Mouse (Mus musculus) kidney, postnatal 0 days (tissue): ENCODE measurements around the gene Strn4. TPM values are rescaled to one million over a fixed set of nuclear protein-coding genes. Genes with fewer than 3 reads are reported as not detected.
A peak's percentile ranks its signal among the peaks of the same experiment; 100 is the strongest.

ENCODE experiments used
- ATAC-seq: fragments of 200-750 bp; cut with Nextera tagmentation; replicated peaks from 2 replicates; pipeline ENCODE4 v1.8.0; 2017; ENCODE audit warnings: low read depth, moderate number of reproducible peaks, moderate TSS enrichment, moderate library complexity; ENCODE audit not compliant: low FRiP score
- DNase-seq: peaks from one replicate; pipeline ENCODE4 v3.0.0-alpha.2; 2016; ENCODE audit warnings: low spot score
- H3K27ac ChIP-seq: fragments of 300-500 bp; sonication (generic); 2 replicates; pipeline ENCODE4 v1.5.1; 2014; ENCODE audit warnings: mild to moderate bottlenecking
- H3K27me3 ChIP-seq: fragments of 300-500 bp; sonication (generic); 2 replicates; pipeline ENCODE4 v1.6.1; 2014; ENCODE audit warnings: low read length, mixed read lengths; ENCODE audit not compliant: insufficient read depth
- H3K36me3 ChIP-seq: fragments of 300-500 bp; sonication (generic); 2 replicates; pipeline ENCODE4 v1.6.1; 2014; ENCODE audit warnings: low read length, mixed read lengths; ENCODE audit not compliant: insufficient read depth
- H3K4me1 ChIP-seq: fragments of 300-500 bp; sonication (generic); replicated peaks from 2 replicates; pipeline ENCODE4 v1.6.1; 2014; ENCODE audit warnings: antibody characterized with exemption, low read length, mixed read lengths; ENCODE audit not compliant: insufficient read depth
- H3K4me2 ChIP-seq: fragments of 300-500 bp; sonication (generic); 2 replicates; pipeline ENCODE4 v1.6.1; 2014; ENCODE audit warnings: mild to moderate bottlenecking, low read length, moderate library complexity, mixed read lengths
- H3K4me3 ChIP-seq: fragments of 300-500 bp; sonication (generic); replicated peaks from 2 replicates; pipeline ENCODE4 v1.5.1; 2014; ENCODE audit warnings: low read depth, low read length
- H3K9ac ChIP-seq: fragments of 300-500 bp; sonication (generic); 2 replicates; pipeline ENCODE4 v1.6.1; 2014; ENCODE audit warnings: low read depth, low read length
- H3K9me3 ChIP-seq: fragments of 300-500 bp; sonication (generic); replicated peaks from 2 replicates; pipeline ENCODE4 v1.6.1; 2016; ENCODE audit warnings: low read length, inconsistent platforms, mixed read lengths
- CTCF ChIP-seq: IDR thresholded peaks from 2 replicates; pipeline ENCODE4 v1.5.1; 2016; ENCODE audit warnings: antibody characterized with exemption, low read depth, mild to moderate bottlenecking, moderate library complexity
- WGBS: fragments of 180-500 bp; shearing (Covaris S2); extraction: QIAGEN DNeasy Blood & Tissue Kit; methylation state at CpG from one replicate; pipeline ENCODE4 v1.1.7; 2014; 5-methylcytosine and 5-hydroxymethylcytosine counted together
- polyA plus RNA-seq: library from polyadenylated mRNA; unstranded; fragments of >200 nt; fragmentation: Nextera tagmentation; extraction: Ambion mirVana; gene quantifications from 2 replicates; pipeline ENCODE4 v1.2.1, GENCODE M21; 2015

The Strn4 gene
- polyA plus RNA-seq, 1 experiment from 2014 or later: 65.4 TPM

DNA sequence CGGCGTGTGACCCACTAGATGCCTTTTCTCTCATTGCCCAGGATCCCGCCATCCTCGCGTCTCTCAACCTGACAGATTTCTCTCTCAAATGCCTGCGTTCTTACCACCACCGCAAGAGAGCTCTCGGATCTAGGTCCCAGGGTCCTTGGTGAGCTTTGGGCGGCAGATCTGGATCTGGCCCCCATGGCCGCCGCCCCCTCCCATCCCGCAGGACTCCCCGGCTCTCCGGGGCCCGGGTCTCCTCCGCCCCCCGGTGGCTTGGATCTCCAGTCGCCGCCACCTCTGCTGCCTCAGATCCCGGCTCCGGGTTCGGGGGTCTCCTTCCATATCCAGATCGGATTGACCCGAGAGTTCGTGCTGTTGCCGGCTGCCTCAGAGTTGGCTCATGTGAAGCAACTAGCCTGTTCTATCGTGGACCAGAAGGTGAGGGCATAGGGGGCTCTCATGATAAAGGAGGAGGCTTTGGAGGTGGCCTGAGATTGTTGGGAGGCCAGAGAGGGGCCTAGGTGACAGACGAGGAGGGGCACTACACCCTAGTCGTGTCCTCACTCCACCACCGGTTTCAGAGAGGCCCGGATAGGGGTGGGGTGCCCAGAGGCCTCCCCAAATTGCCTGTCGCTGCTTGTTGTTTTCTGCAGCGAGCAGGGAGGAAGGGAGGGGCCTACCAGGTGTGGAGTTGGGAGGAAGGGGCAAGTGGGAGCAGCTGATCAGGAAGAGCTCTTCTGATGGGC lies 27.9 kb downstream of the Strn4 start:
- peak overlapping the region; percentile 75 for H3K9ac ChIP-seq
- no peak for TF ChIP-seq CTCF
- ATAC-seq (no peak), DNase-seq (no peak)
- H3K9me3 ChIP-seq: no peaks in the 10 kb centered on the region
- WGBS: 1% methylated on average over 33 of the region's 33 CpGs
- no peaks in the 10 kb centered on the region for H3K27me3 ChIP-seq
- H3K27ac ChIP-seq: peak overlapping the region; percentile 84
- H3K4me3 ChIP-seq: peak overlapping the region; percentile 63
- peaks cover 24% of the 10 kb centered on the region; the same call in 1 of the 2 replicates for H3K36me3 ChIP-seq
- H3K4me1 ChIP-seq: peaks cover 11% of the 10 kb centered on the region
- H3K4me2 ChIP-seq: peak overlapping the region; percentile 94

DNA sequence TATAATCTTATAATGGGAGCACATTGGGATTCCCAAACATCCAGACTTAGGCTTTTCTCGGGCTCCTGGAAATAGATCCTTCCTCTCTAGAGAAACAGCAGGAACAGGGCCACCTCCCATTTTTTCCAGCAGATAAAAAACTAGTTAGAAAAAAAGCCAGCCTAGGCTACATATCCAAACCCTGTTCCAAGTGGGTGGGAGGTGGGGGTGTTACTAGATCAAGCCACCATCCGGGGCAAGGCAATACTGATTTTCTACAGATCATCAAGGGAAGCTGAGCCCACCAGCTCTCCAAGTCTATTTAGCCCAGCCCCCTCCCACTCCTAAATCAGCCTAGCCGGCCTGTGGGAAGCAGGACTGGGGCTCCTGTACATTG lies 29.0 kb downstream of the Strn4 start:
- H3K27me3 ChIP-seq: no peaks in the 10 kb centered on the region
- H3K27ac ChIP-seq: peak overlapping the region; percentile 84
- H3K9ac ChIP-seq: peak overlapping the region; percentile 75
- H3K4me2 ChIP-seq: peak overlapping the region; percentile 94
- peaks cover 11% of the 10 kb centered on the region for H3K4me1 ChIP-seq
- H3K4me3 ChIP-seq: peak overlapping the region; percentile 63
- ATAC-seq (no peak), DNase-seq (no peak)
- H3K36me3 ChIP-seq: peaks cover 16% of the 10 kb centered on the region; the same call in 1 of the 2 replicates
- TF ChIP-seq CTCF: no peak
- 36% methylated on average over 3 of the region's 3 CpGs for whole genome bisulfite sequencing
- no peaks in the 10 kb centered on the region for H3K9me3 ChIP-seq

DNA sequence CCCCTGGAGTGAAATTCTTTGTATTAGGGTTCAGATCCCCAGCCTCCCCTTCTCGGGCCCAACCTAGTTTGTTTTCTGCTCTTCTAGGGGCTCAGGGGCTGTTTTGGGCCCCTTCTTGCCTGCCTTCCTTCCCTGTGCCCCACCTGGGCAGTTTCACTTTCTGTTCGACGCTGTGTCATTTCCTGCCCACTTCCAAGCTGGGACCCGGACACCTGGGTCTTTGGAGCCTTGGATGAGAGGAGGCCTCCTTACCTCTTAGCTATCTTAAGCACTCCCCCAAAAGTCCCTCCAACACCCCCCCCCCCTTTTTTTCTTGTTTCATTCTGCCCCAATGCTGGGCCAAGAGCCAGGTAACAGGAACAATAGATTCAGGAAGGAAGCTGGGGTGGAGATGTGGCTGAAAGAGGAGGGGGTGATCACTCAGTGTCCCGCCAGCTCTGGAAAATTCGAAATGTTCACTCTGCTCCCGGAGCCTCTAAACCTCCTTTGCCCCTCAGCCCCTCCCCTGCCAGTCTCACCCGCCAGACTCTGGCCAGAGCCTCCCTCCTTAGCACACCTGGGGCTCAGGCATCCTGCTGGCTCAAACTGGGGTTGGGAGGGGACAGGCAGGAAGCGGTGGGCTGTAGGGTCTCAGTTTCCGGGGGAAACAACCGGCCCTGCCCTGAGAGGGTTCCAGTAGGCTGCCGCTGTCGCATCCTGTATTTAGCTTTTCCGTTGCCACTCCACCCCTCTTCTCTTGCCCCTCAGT lies 29.6 kb downstream of the Strn4 start:
- H3K9me3 ChIP-seq: no peaks in the 10 kb centered on the region
- peak overlapping the region; percentile 63 for H3K4me3 ChIP-seq
- H3K27me3 ChIP-seq: no peaks in the 10 kb centered on the region
- DNase-seq: peak; percentile 51
- ATAC-seq: peak; percentile 23; the same call in 1 of the 2 replicates
- H3K36me3 ChIP-seq: peaks cover 16% of the 10 kb centered on the region; the same call in 1 of the 2 replicates
- peak overlapping the region; percentile 84 for H3K27ac ChIP-seq
- 25% methylated on average over 14 of the region's 14 CpGs for WGBS
- no peak for TF ChIP-seq CTCF
- H3K4me2 ChIP-seq: peak overlapping the region; percentile 94
- peak overlapping the region; percentile 51 for H3K9ac ChIP-seq
- H3K4me1 ChIP-seq: peaks cover 11% of the 10 kb centered on the region

DNA sequence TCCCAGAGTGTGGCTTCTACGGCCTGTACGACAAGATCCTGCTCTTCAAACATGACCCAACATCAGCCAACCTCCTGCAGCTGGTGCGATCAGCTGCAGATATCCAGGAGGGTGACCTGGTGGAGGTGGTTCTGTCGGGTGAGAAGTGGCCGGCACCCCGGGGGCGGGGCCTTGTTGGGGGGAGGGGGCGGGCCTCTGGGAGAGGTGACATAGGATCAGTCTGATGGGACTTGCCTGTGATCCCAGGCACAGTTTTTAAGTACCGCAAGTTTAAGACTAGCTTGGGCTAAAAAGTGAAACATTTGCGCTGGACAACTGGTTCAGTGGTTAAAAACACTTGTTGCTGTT lies 30.1 kb downstream of the Strn4 start:
- Histone ChIP-seq H3K4me1 (peaks cover 11% of the 10 kb centered on the region), H3K9ac (0 out of 2 replicates have a peak overlapping the region, but pooled peaks have one; percentile 51), H3K9me3 (no peaks in the 10 kb centered on the region), H3K36me3 (peaks cover 17% of the 10 kb centered on the region; the same call in 1 of the 2 replicates), H3K4me3 (peak overlapping the region; percentile 63), H3K27me3 (no peaks in the 10 kb centered on the region), H3K27ac (peak overlapping the region; percentile 84), H3K4me2 (peak overlapping the region; percentile 94)
- DNase-seq (no peak), ATAC-seq (no peak)
- WGBS: 32% methylated on average over 10 of the region's 10 CpGs
- TF ChIP-seq CTCF: no peak

DNA sequence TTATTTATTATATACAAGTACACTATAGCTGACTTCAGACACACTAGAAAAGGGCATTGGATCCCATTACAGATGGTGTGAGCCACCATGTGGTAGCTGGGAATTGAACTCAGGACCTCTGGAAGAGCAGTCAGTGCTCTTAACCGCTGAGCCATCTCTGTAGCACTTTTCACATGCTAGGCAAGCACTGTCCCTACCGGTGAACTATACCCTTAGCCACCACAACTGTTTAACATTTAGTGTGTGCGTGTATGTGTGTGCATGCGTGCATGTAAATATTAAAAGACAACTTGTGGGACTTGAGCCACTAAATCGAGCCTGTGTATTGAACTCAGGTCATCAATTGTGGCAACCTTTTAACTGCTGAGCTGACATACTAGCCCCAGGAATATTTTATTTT lies 31.1 kb downstream of the Strn4 start:
- H3K27me3 ChIP-seq: no peaks in the 10 kb centered on the region
- H3K9ac ChIP-seq: no peak overlapping the region
- DNase-seq (no peak), ATAC-seq (no peak)
- H3K9me3 ChIP-seq: no peaks in the 10 kb centered on the region
- TF ChIP-seq CTCF: no peak
- no peak overlapping the region for H3K4me2 ChIP-seq
- 93% methylated on average over 5 of the region's 5 CpGs for WGBS
- no peak overlapping the region for H3K27ac ChIP-seq
- H3K36me3 ChIP-seq: peaks cover 15% of the 10 kb centered on the region; the same call in 1 of the 2 replicates
- peaks cover 6% of the 10 kb centered on the region for H3K4me1 ChIP-seq
- no peak overlapping the region for H3K4me3 ChIP-seq

DNA sequence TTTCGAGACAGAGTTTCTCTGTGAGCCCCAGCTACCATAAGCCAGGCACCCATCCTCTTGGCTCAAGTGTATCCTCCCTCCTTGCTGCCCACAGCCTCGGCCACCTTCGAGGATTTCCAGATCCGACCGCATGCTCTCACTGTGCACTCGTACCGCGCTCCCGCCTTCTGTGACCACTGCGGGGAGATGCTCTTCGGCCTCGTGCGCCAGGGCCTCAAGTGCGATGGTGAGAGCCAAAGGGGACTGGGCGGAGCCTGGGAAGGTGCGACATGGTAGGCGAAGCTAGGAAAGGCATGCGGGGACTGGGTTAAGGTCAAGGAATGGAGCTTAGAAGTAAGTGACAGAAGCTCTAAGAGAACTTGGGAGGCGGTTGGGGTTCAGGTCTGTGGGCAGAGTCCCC lies 31.8 kb downstream of the Strn4 start:
- no peaks in the 10 kb centered on the region for H3K9me3 ChIP-seq
- H3K27me3 ChIP-seq: no peaks in the 10 kb centered on the region
- H3K36me3 ChIP-seq: peaks cover 17% of the 10 kb centered on the region; the same call in 1 of the 2 replicates
- no peak overlapping the region for H3K27ac ChIP-seq
- ATAC-seq (no peak), DNase-seq (no peak)
- no peak overlapping the region for H3K4me3 ChIP-seq
- H3K4me2 ChIP-seq: no peak overlapping the region
- 85% methylated on average over 19 of the region's 19 CpGs for WGBS
- TF ChIP-seq CTCF: no peak
- H3K4me1 ChIP-seq: peaks cover 6% of the 10 kb centered on the region
- H3K9ac ChIP-seq: no peak overlapping the region
